Mouse (Mus musculus) liver, embryonic 16.5 days (tissue): ENCODE results near the gene Fyb2. TPM values are rescaled to one million over a fixed set of nuclear protein-coding genes. Genes with fewer than 3 reads are reported as not detected.
"Not testable (repeated sequence)": the region's sequence is repeated elsewhere in the genome, so short reads cannot be mapped to it uniquely, and the experiment has no call there.

Source experiments
- ATAC-seq: fragments of 200-750 bp; cut with Nextera tagmentation; 2 replicates; pipeline ENCODE4 v1.8.0; 2017; ENCODE audit warnings: low read depth, mild to moderate bottlenecking, moderate number of reproducible peaks, moderate library complexity
- H3K27ac ChIP-seq: fragments of 300-500 bp; sonication (generic); 2 replicates; pipeline ENCODE4 v1.5.1; 2014; ENCODE audit warnings: mild to moderate bottlenecking, low read length
- H3K27me3 ChIP-seq: fragments of 300-500 bp; sonication (generic); 2 replicates; pipeline ENCODE4 v1.6.1; 2014; ENCODE audit warnings: low read depth, low read length, mixed read lengths; ENCODE audit not compliant: control insufficient read depth, insufficient read depth
- H3K36me3 ChIP-seq: fragments of 300-500 bp; sonication (generic); 2 replicates; pipeline ENCODE4 v1.6.1; 2014; ENCODE audit warnings: mild to moderate bottlenecking; ENCODE audit not compliant: control insufficient read depth, insufficient read depth
- H3K4me1 ChIP-seq: fragments of 300-500 bp; sonication (generic); 2 replicates; pipeline ENCODE4 v1.6.1; 2014; ENCODE audit warnings: low read depth, low read length, mixed read lengths; ENCODE audit not compliant: control insufficient read depth
- H3K4me2 ChIP-seq: fragments of 300-500 bp; sonication (generic); 2 replicates; pipeline ENCODE4 v1.6.1; 2014; ENCODE audit warnings: low read depth, low read length, mixed read lengths
- H3K4me3 ChIP-seq: fragments of 300-500 bp; sonication (generic); 2 replicates; pipeline ENCODE4 v1.5.1; 2014; ENCODE audit warnings: low read depth, mild to moderate bottlenecking, low read length
- H3K9ac ChIP-seq: fragments of 300-500 bp; sonication (generic); 2 replicates; pipeline ENCODE4 v1.6.1; 2014; ENCODE audit warnings: low read depth, low read length
- H3K9me3 ChIP-seq: fragments of 300-500 bp; sonication (generic); replicated peaks from 2 replicates; pipeline ENCODE4 v1.6.1; 2016; ENCODE audit warnings: low read length; ENCODE audit not compliant: control insufficient read depth
- WGBS: fragments of 180-500 bp; shearing (Covaris S2); extraction: QIAGEN DNeasy Blood & Tissue Kit; methylation state at CpG from one replicate; pipeline ENCODE4 v1.1.7; 2014; ENCODE audit not compliant: insufficient replicate concordance; 5-methylcytosine and 5-hydroxymethylcytosine counted together
- polyA plus RNA-seq: library from polyadenylated mRNA; unstranded; fragments of >200 nt; fragmentation: Nextera tagmentation; extraction: Ambion mirVana; gene quantifications from 2 replicates; pipeline ENCODE4 v1.2.1, GENCODE M21; 2015

Fyb2 gene
- polyA plus RNA-seq, 1 experiment from 2014 or later = 0.14 TPM

DNA sequence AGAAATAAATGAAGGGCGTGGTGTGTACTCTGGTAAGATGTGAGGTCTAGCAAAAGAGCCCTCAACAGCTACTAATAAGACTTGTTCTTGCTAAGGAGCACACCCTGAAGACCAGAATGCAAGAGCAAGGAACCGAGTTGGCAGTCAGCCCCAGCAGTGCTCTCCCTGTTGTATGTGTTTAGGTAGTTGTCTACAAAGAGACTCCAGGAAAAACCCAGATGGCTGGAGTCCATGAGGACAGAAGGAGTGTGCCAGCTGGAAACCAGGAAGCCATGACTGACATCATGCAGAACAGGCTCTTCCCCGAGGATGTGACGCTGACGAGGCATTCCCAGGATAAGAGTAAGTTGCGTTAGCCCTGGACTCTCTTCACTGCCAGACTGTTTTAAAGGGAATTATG lies 76.8 kb downstream of the Fyb2 start:
- Histone ChIP-seq H3K9ac (no peak overlapping the region), H3K9me3 (no peaks in the 10 kb centered on the region), H3K36me3 (no peaks in the 10 kb centered on the region), H3K27ac (no peak overlapping the region), H3K27me3 (no peaks in the 10 kb centered on the region), H3K4me1 (no peaks in the 10 kb centered on the region), H3K4me2 (no peak overlapping the region), H3K4me3 (no peak overlapping the region)
- ATAC-seq = no peak
- WGBS = 73% methylated on average over 6 of the region's 6 CpGs

DNA sequence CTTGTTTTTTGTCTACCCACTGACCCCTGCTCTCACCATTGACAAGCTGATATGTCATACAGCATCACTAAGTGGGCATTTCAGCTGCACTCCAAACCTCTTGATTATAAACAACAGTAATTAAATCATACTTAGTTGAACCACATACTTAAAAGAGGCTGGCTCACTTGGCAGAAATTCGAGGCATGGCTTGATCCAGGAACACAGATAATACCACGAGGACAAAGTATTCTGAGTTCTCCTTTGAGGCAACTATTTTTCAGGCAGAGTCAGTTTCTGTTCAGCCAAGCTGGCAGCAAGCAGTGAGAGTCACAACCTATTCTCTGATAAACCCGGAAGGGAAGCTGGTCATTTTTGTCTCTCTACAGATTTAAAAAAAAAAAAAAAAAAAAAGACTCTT lies 77.4 kb downstream of the Fyb2 start:
- Histone ChIP-seq H3K4me2 (no peak overlapping the region), H3K9ac (no peak overlapping the region), H3K4me1 (no peaks in the 10 kb centered on the region), H3K27me3 (no peaks in the 10 kb centered on the region), H3K4me3 (no peak overlapping the region), H3K9me3 (no peaks in the 10 kb centered on the region), H3K36me3 (no peaks in the 10 kb centered on the region), H3K27ac (no peak overlapping the region)
- 55% methylated on average over 3 of the region's 3 CpGs for WGBS
- ATAC-seq = no peak

GRCm38 (mm10) chr4:104992271-104992670 lies 79.0 kb downstream of the Fyb2 start:
- Histone ChIP-seq H3K27me3 (no peaks in the 10 kb centered on the region), H3K9ac (no peak overlapping the region), H3K4me1 (no peaks in the 10 kb centered on the region), H3K9me3 (no peaks in the 10 kb centered on the region), H3K27ac (no peak overlapping the region), H3K4me3 (no peak overlapping the region), H3K36me3 (no peaks in the 10 kb centered on the region), H3K4me2 (no peak overlapping the region)
- no peak for ATAC-seq
- 66% methylated on average over 3 of the region's 3 CpGs for WGBS

- no peaks in the 10 kb centered on the region for H3K4me1 ChIP-seq
- H3K4me3 ChIP-seq = no peak overlapping the region
- 21% methylated on average over 10 of the region's 10 CpGs for WGBS
- no peaks in the 10 kb centered on the region for H3K36me3 ChIP-seq
- no peak overlapping the region for H3K9ac ChIP-seq
- ATAC-seq = no peak
- no peak overlapping the region for H3K4me2 ChIP-seq
- no peak overlapping the region for H3K27ac ChIP-seq
- H3K9me3 ChIP-seq = no peaks in the 10 kb centered on the region
- H3K27me3 ChIP-seq = no peaks in the 10 kb centered on the region
Observed at GRCm38 (mm10) chr4:104993140-104993874, 80.1 kb downstream of the Fyb2 start.

DNA sequence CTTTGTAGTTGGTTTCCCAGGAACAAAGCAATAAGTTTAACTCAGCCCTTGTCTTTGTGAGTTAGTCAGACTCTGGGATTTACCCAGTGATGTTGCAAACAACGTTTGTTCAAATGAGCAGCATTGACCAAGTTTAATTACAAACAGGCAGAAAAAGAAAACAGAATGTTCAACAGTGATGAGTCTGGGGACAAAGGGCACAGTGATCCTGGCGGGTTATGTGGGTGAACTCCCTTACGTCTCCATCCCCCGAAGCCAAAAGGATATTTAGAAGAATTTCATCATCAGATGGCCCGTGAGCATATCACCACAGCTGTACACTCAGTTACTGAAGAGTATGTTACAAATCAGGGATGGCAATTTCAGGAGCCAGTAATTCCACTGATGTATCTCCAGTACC lies 86.4 kb downstream of the Fyb2 start:
- no peak overlapping the region for H3K9ac ChIP-seq
- no peak for ATAC-seq
- no peak overlapping the region for H3K4me3 ChIP-seq
- H3K4me1 ChIP-seq = no peaks in the 10 kb centered on the region
- no peaks in the 10 kb centered on the region for H3K36me3 ChIP-seq
- H3K27ac ChIP-seq = no peak overlapping the region
- 41% methylated on average over 5 of the region's 5 CpGs for WGBS
- H3K27me3 ChIP-seq = no peaks in the 10 kb centered on the region
- H3K9me3 ChIP-seq = no peaks in the 10 kb centered on the region
- no peak overlapping the region for H3K4me2 ChIP-seq

GRCm38 (mm10) chr4:105001736-105002135 lies 88.5 kb downstream of the Fyb2 start:
- Histone ChIP-seq H3K27me3 (no peaks in the 10 kb centered on the region), H3K4me1 (no peaks in the 10 kb centered on the region), H3K9ac (no peak overlapping the region), H3K4me3 (no peak overlapping the region), H3K9me3 (no peaks in the 10 kb centered on the region), H3K4me2 (no peak overlapping the region), H3K27ac (no peak overlapping the region), H3K36me3 (no peaks in the 10 kb centered on the region)
- 70% methylated on average over 1 of the region's 1 CpGs for WGBS
- no peak for ATAC-seq

- H3K4me3 ChIP-seq = no peak overlapping the region
- H3K4me1 ChIP-seq = no peaks in the 10 kb centered on the region
- 46% methylated on average over 8 of the region's 8 CpGs for WGBS
- H3K27me3 ChIP-seq = no peaks in the 10 kb centered on the region
- no peak overlapping the region for H3K9ac ChIP-seq
- ATAC-seq = no peak
- no peaks in the 10 kb centered on the region for H3K36me3 ChIP-seq
- no peaks in the 10 kb centered on the region for H3K9me3 ChIP-seq
- H3K27ac ChIP-seq = no peak overlapping the region
- H3K4me2 ChIP-seq = no peak overlapping the region
Observed at GRCm38 (mm10) chr4:105004135-105004534, 90.9 kb downstream of the Fyb2 start.

DNA sequence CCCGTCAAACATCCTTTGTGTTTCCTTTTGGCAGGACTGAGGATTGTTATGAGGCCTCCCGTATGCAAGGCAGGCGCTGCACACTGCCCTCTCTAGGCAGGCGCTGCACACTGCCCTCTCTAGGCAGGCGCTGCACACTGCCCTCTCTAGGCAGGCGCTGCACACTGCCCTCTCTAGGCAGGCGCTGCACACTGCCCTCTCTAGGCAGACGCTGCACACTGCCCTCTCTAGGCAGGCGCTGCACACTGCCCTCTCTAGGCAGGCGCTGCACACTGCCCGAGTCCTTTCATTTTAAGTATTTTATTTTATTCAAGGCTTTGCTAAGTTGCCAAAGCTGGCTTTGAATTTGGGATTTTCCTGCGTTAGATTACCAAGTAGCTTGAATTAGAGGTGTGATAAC lies 91.4 kb downstream of the Fyb2 start:
- not testable (repeated sequence) for H3K27ac ChIP-seq, H3K4me3 ChIP-seq, H3K9me3 ChIP-seq, H3K9ac ChIP-seq, H3K4me1 ChIP-seq, H3K4me2 ChIP-seq, H3K27me3 ChIP-seq, H3K36me3 ChIP-seq, ATAC-seq
- WGBS = 74% methylated on average over 12 of the region's 12 CpGs

GRCm38 (mm10) chr4:105007360-105008018 lies 94.2 kb downstream of the Fyb2 start:
- no peaks in the 10 kb centered on the region for H3K9me3 ChIP-seq
- H3K36me3 ChIP-seq = no peaks in the 10 kb centered on the region
- no peak for ATAC-seq
- no peaks in the 10 kb centered on the region for H3K4me1 ChIP-seq
- 35% methylated on average over 4 of the region's 4 CpGs for WGBS
- no peak overlapping the region for H3K9ac ChIP-seq
- H3K27me3 ChIP-seq = no peaks in the 10 kb centered on the region
- H3K4me2 ChIP-seq = no peak overlapping the region
- no peak overlapping the region for H3K27ac ChIP-seq
- H3K4me3 ChIP-seq = no peak overlapping the region
